Mouse (Mus musculus) cerebellum, postnatal 14 days (tissue): Measurements from ENCODE around the gene Cep135.

ENCODE experiments used
- DNase-seq, 2 experiments: peaks; one replicate each; pipeline ENCODE4 v3.0.0; 2021; ENCODE audit warnings: mixed read lengths in 2 of 2

Gene Cep135

GRCm38 (mm10) chr5:76645091-76645868 is 56.8 kb downstream of the Cep135 start:
- no peak for DNase-seq

- DNase-seq, result no peak
Observed at GRCm38 (mm10) chr5:76649897-76650296, 61.4 kb downstream of the Cep135 start.

- DNase-seq, result no peak
Observed at GRCm38 (mm10) chr5:76651151-76651725, 62.7 kb downstream of the Cep135 start.

- no peak for DNase-seq
Observed at GRCm38 (mm10) chr5:76656212-76656611, 67.7 kb downstream of the Cep135 start, which contains the start of gene C530008M17Rik. TSS of gene C530008M17Rik (plus strand) at chr5:76656512.

- peak; percentile 76 to 80 for DNase-seq
Observed at GRCm38 (mm10) chr5:76657245-76658083, 69.0 kb downstream of the Cep135 start.

GRCm38 (mm10) chr5:76658084-76658934 is 69.8 kb downstream of the Cep135 start:
- peak; percentile 21 to 57 for DNase-seq

GRCm38 (mm10) chr5:76659958-76660635 is 71.6 kb downstream of the Cep135 start:
- DNase-seq, result no peak

GRCm38 (mm10) chr5:76661310-76661709 is 72.8 kb downstream of the Cep135 start:
- no peak for DNase-seq

- no peak for DNase-seq
Observed at GRCm38 (mm10) chr5:76664936-76665335, 76.4 kb downstream of the Cep135 start.

- peak; percentile 17 for DNase-seq
Observed at GRCm38 (mm10) chr5:76665421-76665820, 76.9 kb downstream of the Cep135 start.

- peak in 1 of 2 experiments; percentile 20 for DNase-seq
Observed at GRCm38 (mm10) chr5:76666026-76666756, 77.7 kb downstream of the Cep135 start.

GRCm38 (mm10) chr5:76668118-76668517 is 79.6 kb downstream of the Cep135 start:
- DNase-seq, result no peak

GRCm38 (mm10) chr5:76668547-76668946 is 80.0 kb downstream of the Cep135 start:
- no peak for DNase-seq

- DNase-seq, result no peak
Observed at GRCm38 (mm10) chr5:76670183-76670582, 81.7 kb downstream of the Cep135 start.

- DNase-seq, result no peak
Observed at GRCm38 (mm10) chr5:76674022-76674653, 85.6 kb downstream of the Cep135 start.

GRCm38 (mm10) chr5:76675369-76675768 is 86.9 kb downstream of the Cep135 start:
- DNase-seq, result no peak

GRCm38 (mm10) chr5:76680959-76681358 is 92.5 kb downstream of the Cep135 start:
- no peak for DNase-seq

GRCm38 (mm10) chr5:76681895-76682656 is 93.6 kb downstream of the Cep135 start:
- no peak for DNase-seq

GRCm38 (mm10) chr5:76683455-76683854 is 95.0 kb downstream of the Cep135 start:
- DNase-seq, result no peak
